Mouse (Mus musculus) heart, postnatal 0 days (tissue): ENCODE data around the gene Zfp710.

Experiments used
- CTCF ChIP-seq: IDR thresholded peaks from 2 replicates; pipeline ENCODE4 v1.5.1; 2016; ENCODE audit warnings: antibody characterized with exemption, control low read depth, low read depth
- EP300 ChIP-seq: IDR thresholded peaks from 2 replicates; pipeline ENCODE4 v1.6.1; 2016; ENCODE audit warnings: antibody characterized with exemption, low read depth

- TF ChIP-seq CTCF, result no peak
- no peak for TF ChIP-seq EP300
Observed at GRCm38 (mm10) chr7:80030486-80030885, 5.9 kb downstream of the Zfp710 start.
